In the genomic region with DNA sequence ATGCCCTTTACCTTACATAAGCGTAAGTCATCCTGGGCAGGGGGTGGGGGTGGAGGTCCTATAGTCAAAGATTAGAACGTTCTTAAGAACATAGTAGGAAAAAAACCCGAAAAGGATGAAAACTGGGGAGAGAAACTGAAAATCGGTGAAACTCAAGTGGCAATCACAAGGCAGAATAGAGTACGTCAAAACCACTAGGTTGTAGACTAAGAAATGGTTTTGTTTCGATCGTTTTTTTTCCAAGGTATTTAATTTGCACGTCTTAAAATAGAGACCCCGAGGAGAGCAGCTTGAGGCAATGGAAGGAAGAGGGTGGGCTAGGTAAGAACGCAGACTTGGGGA, we compare ENCODE assay signal across 8 mouse cellular contexts. TPM values are rescaled to one million over a fixed set of nuclear protein-coding genes. Genes with fewer than 3 reads are reported as not detected.
DNase-seq lines count a peak whose midpoint lies in the region; ATAC-seq and TF ChIP-seq lines count a peak whose summit lies in the region.

No protein-coding gene starts in this region.

- peaks cover 54% of the 10 kb centered on the region for H3K79me2 ChIP-seq in macrophage (ENCODE audit: inconsistent target)

- no peaks in the 10 kb centered on the region for H3K36me3 ChIP-seq in heart, embryonic 15.5 days
- no peaks in the 10 kb centered on the region for H3K36me3 ChIP-seq in ES-Bruce4 (ENCODE audit: control insufficient read depth, insufficient read depth, low read length, poor library complexity, severe bottlenecking)
- no peaks in the 10 kb centered on the region for H3K36me3 ChIP-seq in forebrain, embryonic 16.5 days (ENCODE audit: control insufficient read depth, insufficient read depth)
- H3K36me3 ChIP-seq in macrophage (ENCODE audit: inconsistent target) = no peaks in the 10 kb centered on the region

- H3K27ac ChIP-seq in heart, embryonic 15.5 days = no peak overlapping the region
- H3K27ac ChIP-seq in ES-Bruce4 (ENCODE audit: insufficient read depth, low read length) (no peak overlapping the region), macrophage (no peak overlapping the region)
- no peak overlapping the region for H3K27ac ChIP-seq in forebrain, embryonic 16.5 days (ENCODE audit: low read length)

- no peak for DNase-seq in heart, postnatal 10 days
- no peak for DNase-seq in urinary bladder, postnatal 4 days (ENCODE audit: low spot score in 2 of 2)
- no peak for DNase-seq in kidney, postnatal 4 days
- DNase-seq in right cerebral cortex, postnatal 14 days = no peak

- H3K4me1 ChIP-seq in heart, embryonic 15.5 days (replicated peaks) = peaks cover 18% of the 10 kb centered on the region
- H3K4me1 ChIP-seq in ES-Bruce4 (ENCODE audit: control insufficient read depth, insufficient read depth, low read length) = no peaks in the 10 kb centered on the region
- peaks cover 8% of the 10 kb centered on the region for H3K4me1 ChIP-seq in forebrain, embryonic 16.5 days (replicated peaks; ENCODE audit: control insufficient read depth, insufficient read depth, low read length)

- H3K27me3 ChIP-seq in heart, embryonic 15.5 days = no peaks in the 10 kb centered on the region
- no peaks in the 10 kb centered on the region; the same call in 1 of the 2 replicates for H3K27me3 ChIP-seq in ES-Bruce4 (ENCODE audit: control insufficient read depth, insufficient read depth, low read length, poor library complexity, severe bottlenecking)
- no peaks in the 10 kb centered on the region for H3K27me3 ChIP-seq in forebrain, embryonic 16.5 days (replicated peaks; ENCODE audit: control insufficient read depth, insufficient read depth, low read length)

- intact Hi-C loops in heart, postnatal 10 days (cut with DNase I) = loop anchor here (2.0 kb wide), 1 partner anchor 145 kb away; no protein-coding TSS in a partner anchor

- no peak for TF ChIP-seq CTCF in ES-Bruce4 (IDR thresholded peaks at IDR 0.05; ENCODE audit: low read depth, low read length)

- 14% methylated on average over 10 of the region's 10 CpGs for WGBS in heart, embryonic 15.5 days
- WGBS in forebrain, embryonic 16.5 days = 8% methylated on average over 10 of the region's 10 CpGs
- WGBS in macrophage (ENCODE audit: missing documents) = 17% methylated on average over 10 of the region's 10 CpGs

- TF ChIP-seq POLR2A in ES-Bruce4 (IDR thresholded peaks at IDR 0.05; ENCODE audit: insufficient read depth, low read length) = no peak

- no peak for ATAC-seq in heart, embryonic 15.5 days (replicated peaks; ENCODE audit: insufficient number of reproducible peaks, insufficient read depth, low FRiP score, low read depth)
- ATAC-seq in forebrain, embryonic 16.5 days = no peak

- TF ChIP-seq EP300 in ES-Bruce4 (IDR thresholded peaks at IDR 0.05; ENCODE audit: insufficient read depth, low read depth, low read length) = no peak

- H3K4me2 ChIP-seq in heart, embryonic 15.5 days = peak overlapping the region; percentile 82
- peak overlapping the region; percentile 80 for H3K4me2 ChIP-seq in forebrain, embryonic 16.5 days (ENCODE audit: low read length)

- H3K4me3 ChIP-seq in heart, embryonic 15.5 days = peak overlapping the region; percentile 87
- H3K4me3 ChIP-seq in ES-Bruce4 (ENCODE audit: low read depth, low read length) (peak overlapping the region; percentile 97), macrophage (ENCODE audit: inconsistent target) (peak overlapping the region; percentile 58)
- peak overlapping the region; percentile 95 for H3K4me3 ChIP-seq in forebrain, embryonic 16.5 days (replicated peaks; ENCODE audit: low read length)

- peak overlapping the region; percentile 86 for H3K9ac ChIP-seq in heart, embryonic 15.5 days
- no peak overlapping the region for H3K9ac ChIP-seq in ES-Bruce4 (ENCODE audit: low read depth, poor library complexity, severe bottlenecking)
- peak overlapping the region; percentile 95 for H3K9ac ChIP-seq in forebrain, embryonic 16.5 days (replicated peaks; ENCODE audit: low read depth, low read length)

- no peaks in the 10 kb centered on the region for H3K9me3 ChIP-seq in heart, embryonic 15.5 days (replicated peaks)
- no peaks in the 10 kb centered on the region for H3K9me3 ChIP-seq in ES-Bruce4 (replicated peaks; ENCODE audit: control insufficient read depth, insufficient read depth, low read length, poor library complexity, severe bottlenecking)
- no peaks in the 10 kb centered on the region for H3K9me3 ChIP-seq in forebrain, embryonic 16.5 days (ENCODE audit: control insufficient read depth, low read length)

RNA-seq across cellular contexts. Expression of a gene that starts 1.2 kb away (rescaled TPM):
- 13.7 and 14.9 TPM in 2 replicates for polyA plus RNA-seq in heart, embryonic 15.5 days (2015; fragmentation: Nextera tagmentation; extraction: Ambion mirVana)
- 10 to 100 TPM; 25.6 to 37.5 TPM for total RNA-seq in heart, postnatal 10 days (2021)
- polyA plus RNA-seq in ES-Bruce4 (2011; ENCODE audit: insufficient read depth, insufficient read length, low read depth, missing spikeins) (13.5 and 14.9 TPM in 2 replicates), macrophage (2018) (8.4 to 15.8 TPM (median 12.2 TPM) in 3 replicates)
- polyA plus RNA-seq in forebrain, embryonic 16.5 days (2015; fragmentation: Nextera tagmentation; extraction: Ambion mirVana) = 20.1 and 23.7 TPM in 2 replicates
- total RNA-seq in macrophage (2018; cell fraction: chromatin; rRNA removed) = 100 to 1,000 TPM in 20 of 26 experiments, 10 to 100 TPM in 6; 67.7 to 149 (median 109) TPM
- total RNA-seq in macrophage (2018; cell fraction: cytosol; rRNA removed) = 10 to 100 TPM; 16.8 to 31.5 (median 22.9) TPM
- total RNA-seq in macrophage (2018; cell fraction: nucleus; rRNA removed) = 100 to 1,000 TPM in 2 of 26 experiments, 10 to 100 TPM in 24; 32.3 to 128 (median 63.6) TPM

RNA-seq across cellular contexts. Expression of a gene that starts 53.0 kb away (rescaled TPM):
- not detected in 2 replicates for polyA plus RNA-seq in heart, embryonic 15.5 days (2015; fragmentation: Nextera tagmentation; extraction: Ambion mirVana)
- total RNA-seq in heart, postnatal 10 days (2021) = not detected
- polyA plus RNA-seq in ES-Bruce4 (2011; ENCODE audit: insufficient read depth, insufficient read length, low read depth, missing spikeins) (not detected in 2 replicates), macrophage (2018) (not detected in 3 replicates)
- polyA plus RNA-seq in forebrain, embryonic 16.5 days (2015; fragmentation: Nextera tagmentation; extraction: Ambion mirVana) = not detected in 2 replicates
- not detected for total RNA-seq in macrophage (2018; cell fraction: chromatin; rRNA removed)
- total RNA-seq in macrophage (2018; cell fraction: cytosol; rRNA removed) = not detected
- not detected for total RNA-seq in macrophage (2018; cell fraction: nucleus; rRNA removed)
